ENCODE assay signal across 18 mouse cellular contexts in genomic region chr9:34978229-34978628, GRCm38 (mm10).
A peak's percentile ranks its signal among the peaks of the same experiment; 100 is the strongest.
DNase-seq lines count a peak whose midpoint lies in the region; TF ChIP-seq lines count a peak whose summit lies in the region.
"Had no signal": no experiment of that assay in that cellular context is flagged by ENCODE, and none has a peak within 500 bp of the region (broad histone marks: within the 10 kb centered on the region; RNA-seq: fewer than 3 reads in every experiment).

No protein-coding gene starts in this region.

- no peak for TF ChIP-seq POLR2A in embryonic fibroblast, embryonic 13.5 days (IDR thresholded peaks at IDR 0.05; ENCODE audit: low read depth, low read length)

- TF ChIP-seq CTCF in embryonic fibroblast, embryonic 13.5 days (IDR thresholded peaks at IDR 0.05; ENCODE audit: borderline replicate concordance, insufficient read depth, low read length), result no peak

- H3K4me1 ChIP-seq in embryonic fibroblast, embryonic 13.5 days (ENCODE audit: control insufficient read depth, insufficient read depth, low read length), result 0 out of 2 replicates have a peak, but pooled peaks cover 4% of the 10 kb centered on the region
- H3K4me1 ChIP-seq: embryonic facial prominence, embryonic 10.5 days; forebrain, embryonic 10.5 days; forebrain, embryonic 12.5 days had no signal

- DNase-seq in 3T3-L1 (ENCODE audit: low read depth, low spot score) (peak; percentile 75), NIH3T3 (ENCODE audit: low read depth) (peak; percentile 59)
- no peak for DNase-seq in heart, postnatal 14 days
- DNase-seq in layer of hippocampus, postnatal 25 days (ENCODE audit: extremely low spot score in 1 of 2, low spot score in 1 of 2), result no peak
- DNase-seq in urinary bladder, adult 2 months (ENCODE audit: low spot score), result no peak
- DNase-seq: adrenal gland, adult 8-10 months; adrenal gland, postnatal 14 days; adrenal gland, postnatal 36 days; cerebellum, adult 11-12 months; cerebellum, adult 2 months; cerebellum, adult 9-10 months; cerebellum, postnatal 25 days had no signal

- no peak overlapping the region for H3K4me3 ChIP-seq in embryonic fibroblast, embryonic 13.5 days (ENCODE audit: insufficient read depth, low read length)
- H3K4me3 ChIP-seq: embryonic facial prominence, embryonic 10.5 days; embryonic facial prominence, embryonic 12.5 days; erythroblast, embryonic 14.5 days; forebrain, embryonic 10.5 days; forebrain, embryonic 12.5 days had no signal

- intact Hi-C loops in heart, postnatal 14 days (cut with DNase I), result no loop called here

- H3K27ac ChIP-seq in embryonic fibroblast, embryonic 13.5 days (ENCODE audit: insufficient read depth, low read length), result peak overlapping the region; percentile 31; the same call in 1 of the 2 replicates
- H3K27ac ChIP-seq: embryonic facial prominence, embryonic 10.5 days; embryonic facial prominence, embryonic 12.5 days; forebrain, embryonic 10.5 days; forebrain, embryonic 12.5 days had no signal

Comparison
In these comparisons a context has a peak if more than half of its experiments do, and no peak if none do; other contexts are left out.
1. DNase-seq: peak in 3T3-L1 (single experiment) and NIH3T3 (single experiment); none in heart, postnatal 14 days (0 of 2), layer of hippocampus, postnatal 25 days (0 of 2) and urinary bladder, adult 2 months (single experiment).